Mouse (Mus musculus): Measurements from ENCODE around the gene Pglyrp2. TPM values are rescaled to one million over a fixed set of nuclear protein-coding genes. Genes with fewer than 3 reads are reported as not detected.

Gene Pglyrp2
- polyA plus RNA-seq, 1 experiment from 2014 or later: not detected

DNA sequence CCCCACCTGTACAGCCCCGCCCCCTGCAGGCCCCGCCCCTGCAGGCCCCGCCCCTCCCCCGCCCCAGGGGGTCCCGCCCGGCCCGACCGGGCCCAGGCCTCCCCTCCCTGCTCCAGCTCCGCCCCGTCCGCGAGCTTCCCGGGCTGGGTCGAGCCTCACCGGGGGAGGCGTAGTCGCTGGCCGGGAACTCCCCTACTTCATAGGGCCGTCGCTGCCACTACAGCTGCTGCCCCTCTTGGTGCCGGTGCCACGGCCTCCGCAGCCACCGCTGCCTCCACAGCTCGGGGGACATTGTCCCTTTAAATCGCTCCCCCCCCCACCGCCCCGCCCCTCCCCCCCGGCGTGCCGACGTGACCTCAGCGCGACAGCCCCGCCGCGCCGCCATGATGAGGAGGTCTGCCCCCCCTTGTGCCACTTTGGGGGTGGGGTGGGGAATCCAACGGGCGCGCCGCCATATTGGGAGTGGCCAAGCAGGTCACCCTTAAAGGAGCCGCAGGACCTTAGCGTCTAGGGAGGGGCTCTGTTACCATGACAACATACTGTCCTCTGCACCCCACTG is 34.8 kb downstream of the Pglyrp2 start, which contains the start of gene Wiz:
Gene Wiz (minus strand): TSS at position 339 of the 559 bp plus-strand sequence.
- H3K4me1 ChIP-seq (ENCODE audit: control insufficient read depth, insufficient read depth, low read length): peaks cover 13% of the 10 kb centered on the region
- WGBS: under 1% methylated on average over 34 of the region's 44 CpGs
- ATAC-seq (ENCODE audit: low FRiP score, low TSS enrichment): peak; percentile 90
- H3K9ac ChIP-seq (replicated peaks; ENCODE audit: low read length): peak within 1 kb of the TSS; percentile 90
- DNase-seq: peak; percentile 97
- H3K4me3 ChIP-seq (replicated peaks; ENCODE audit: low read depth, low read length): peak within 1 kb of the TSS; percentile 82
- peak within 1 kb of the TSS; percentile 85 for H3K27ac ChIP-seq (replicated peaks; ENCODE audit: low read depth, low read length)
- no peaks in the 10 kb centered on the region for H3K9me3 ChIP-seq (ENCODE audit: control insufficient read depth, low read length)
- H3K27me3 ChIP-seq (ENCODE audit: control insufficient read depth, insufficient read depth, low read length): peaks cover 22% of the 10 kb centered on the region
- peaks cover 22% of the 10 kb centered on the region for H3K36me3 ChIP-seq (ENCODE audit: control insufficient read depth, insufficient read depth, low read length)
- H3K4me2 ChIP-seq (ENCODE audit: low read length): peak within 1 kb of the TSS; percentile 92

DNA sequence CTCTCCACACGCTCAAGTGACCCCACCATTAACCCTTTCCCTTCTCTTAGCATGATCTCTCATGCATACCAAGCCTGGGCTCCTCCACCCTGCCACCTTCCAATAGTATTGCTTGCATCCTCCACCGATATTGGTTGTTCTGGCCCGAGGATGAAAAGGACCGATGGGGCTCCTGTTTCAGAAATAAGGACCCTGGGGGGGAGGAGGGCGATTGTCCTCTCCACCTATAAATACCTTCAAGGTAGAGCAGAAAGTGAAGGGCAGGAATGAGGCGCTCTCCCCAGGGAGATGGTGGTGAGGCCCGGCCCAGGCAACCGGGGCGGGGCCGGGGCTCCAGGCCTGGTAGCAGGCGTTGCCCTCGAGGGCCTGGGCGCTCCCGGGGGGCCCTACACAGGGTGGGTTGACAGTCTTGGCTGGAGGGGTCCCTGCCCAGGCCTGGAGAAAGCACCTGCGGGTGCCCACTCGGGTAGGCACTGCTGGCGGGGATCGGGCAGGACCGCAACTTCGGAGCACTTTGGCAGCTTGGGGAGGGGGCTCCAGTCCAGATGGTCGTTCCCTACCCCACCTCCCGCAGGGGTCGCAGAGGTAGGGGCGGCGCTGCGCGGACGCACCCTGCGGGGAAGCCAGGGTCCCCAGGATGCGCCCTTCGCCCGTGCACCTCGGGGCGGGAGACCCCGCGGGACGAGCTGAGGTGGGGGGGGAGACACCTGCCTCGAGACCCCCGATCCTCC is 35.4 kb downstream of the Pglyrp2 start:
- Histone ChIP-seq H3K9me3 (ENCODE audit: control insufficient read depth, low read length) (no peaks in the 10 kb centered on the region), H3K4me3 (replicated peaks; ENCODE audit: low read depth, low read length) (peak overlapping the region; percentile 82), H3K4me1 (ENCODE audit: control insufficient read depth, insufficient read depth, low read length) (peaks cover 13% of the 10 kb centered on the region), H3K27ac (replicated peaks; ENCODE audit: low read depth, low read length) (peak overlapping the region; percentile 85), H3K36me3 (ENCODE audit: control insufficient read depth, insufficient read depth, low read length) (peaks cover 29% of the 10 kb centered on the region), H3K27me3 (ENCODE audit: control insufficient read depth, insufficient read depth, low read length) (peaks cover 17% of the 10 kb centered on the region), H3K4me2 (ENCODE audit: low read length) (peak overlapping the region; percentile 92), H3K9ac (replicated peaks; ENCODE audit: low read length) (peak overlapping the region; percentile 90)
- whole genome bisulfite sequencing: under 1% methylated on average over 38 of the region's 39 CpGs
- DNase-seq (peak; percentile 65), ATAC-seq (ENCODE audit: low FRiP score, low TSS enrichment) (peak; percentile 55)

DNA sequence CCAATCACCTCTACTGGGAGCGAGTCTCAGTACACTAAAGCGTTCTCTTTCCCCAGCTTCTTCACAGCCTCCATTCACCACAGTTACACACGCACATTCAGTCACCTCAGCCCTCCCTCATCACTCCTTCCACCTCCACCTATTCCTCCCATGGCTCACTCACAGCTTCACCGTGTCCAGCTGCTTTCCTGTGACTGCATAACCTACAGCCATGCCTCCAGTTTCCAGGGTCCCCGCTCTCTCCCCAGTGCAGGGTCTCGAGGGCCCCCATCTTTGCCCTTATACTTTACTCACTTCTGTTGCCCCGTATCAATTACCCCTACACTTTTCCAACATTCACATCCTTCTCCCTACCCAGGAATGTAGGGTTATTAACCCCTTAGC is 36.0 kb downstream of the Pglyrp2 start:
- Histone ChIP-seq H3K36me3 (ENCODE audit: control insufficient read depth, insufficient read depth, low read length) (peaks cover 34% of the 10 kb centered on the region), H3K4me1 (ENCODE audit: control insufficient read depth, insufficient read depth, low read length) (peaks cover 13% of the 10 kb centered on the region), H3K4me2 (ENCODE audit: low read length) (peak overlapping the region; percentile 92), H3K9me3 (ENCODE audit: control insufficient read depth, low read length) (no peaks in the 10 kb centered on the region), H3K27me3 (ENCODE audit: control insufficient read depth, insufficient read depth, low read length) (peaks cover 14% of the 10 kb centered on the region), H3K4me3 (replicated peaks; ENCODE audit: low read depth, low read length) (peak overlapping the region; percentile 82), H3K9ac (replicated peaks; ENCODE audit: low read length) (peak overlapping the region; percentile 90), H3K27ac (replicated peaks; ENCODE audit: low read depth, low read length) (no peak overlapping the region)
- ATAC-seq (ENCODE audit: low FRiP score, low TSS enrichment) (no peak), DNase-seq (no peak)
- WGBS: 42% methylated on average over 7 of the region's 7 CpGs

DNA sequence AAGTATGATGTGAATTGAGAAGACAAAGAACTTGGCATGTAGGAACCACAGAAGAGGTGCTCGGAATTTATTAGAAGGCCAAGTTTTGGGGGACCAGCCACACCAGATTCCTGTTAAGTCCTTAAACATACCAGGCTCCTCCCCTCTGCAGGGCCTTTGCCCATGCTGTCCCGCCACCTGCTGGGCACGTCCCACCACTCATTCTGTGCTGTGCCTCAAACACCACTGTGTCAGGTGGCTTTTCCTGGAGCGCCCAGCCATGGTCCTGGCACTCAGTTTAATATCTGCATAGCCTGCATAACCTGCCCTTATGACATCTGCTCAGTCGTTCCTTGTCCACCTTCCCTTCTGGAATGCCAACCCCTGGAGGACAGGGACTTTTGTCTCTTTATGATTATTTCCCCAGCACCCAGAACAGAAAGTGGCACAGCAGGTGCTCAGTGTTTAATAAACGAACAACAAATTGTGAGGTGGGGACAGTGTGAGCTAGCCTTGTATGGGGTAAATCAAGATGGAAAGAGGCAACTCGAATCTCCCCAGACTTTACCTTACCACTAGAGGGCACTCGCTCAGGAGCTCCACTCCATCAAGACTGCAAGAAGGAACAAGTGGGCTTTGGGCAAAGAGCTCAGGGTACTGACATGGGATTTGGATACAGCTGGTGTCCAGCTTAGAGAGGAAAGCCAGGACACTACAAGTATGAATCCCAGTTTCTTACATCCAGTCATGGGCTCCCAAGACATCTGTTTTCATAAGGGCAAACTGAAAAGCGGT is 37.1 kb downstream of the Pglyrp2 start:
- WGBS: 77% methylated on average over 9 of the region's 9 CpGs
- Histone ChIP-seq H3K36me3 (ENCODE audit: control insufficient read depth, insufficient read depth, low read length) (peaks cover 39% of the 10 kb centered on the region), H3K4me1 (ENCODE audit: control insufficient read depth, insufficient read depth, low read length) (peaks cover 13% of the 10 kb centered on the region), H3K9ac (replicated peaks; ENCODE audit: low read length) (no peak overlapping the region), H3K4me2 (ENCODE audit: low read length) (no peak overlapping the region), H3K4me3 (replicated peaks; ENCODE audit: low read depth, low read length) (no peak overlapping the region), H3K27me3 (ENCODE audit: control insufficient read depth, insufficient read depth, low read length) (peaks cover 7% of the 10 kb centered on the region), H3K27ac (replicated peaks; ENCODE audit: low read depth, low read length) (no peak overlapping the region), H3K9me3 (ENCODE audit: control insufficient read depth, low read length) (no peaks in the 10 kb centered on the region)
- DNase-seq: peak; percentile 39
- ATAC-seq (ENCODE audit: low FRiP score, low TSS enrichment): no peak

DNA sequence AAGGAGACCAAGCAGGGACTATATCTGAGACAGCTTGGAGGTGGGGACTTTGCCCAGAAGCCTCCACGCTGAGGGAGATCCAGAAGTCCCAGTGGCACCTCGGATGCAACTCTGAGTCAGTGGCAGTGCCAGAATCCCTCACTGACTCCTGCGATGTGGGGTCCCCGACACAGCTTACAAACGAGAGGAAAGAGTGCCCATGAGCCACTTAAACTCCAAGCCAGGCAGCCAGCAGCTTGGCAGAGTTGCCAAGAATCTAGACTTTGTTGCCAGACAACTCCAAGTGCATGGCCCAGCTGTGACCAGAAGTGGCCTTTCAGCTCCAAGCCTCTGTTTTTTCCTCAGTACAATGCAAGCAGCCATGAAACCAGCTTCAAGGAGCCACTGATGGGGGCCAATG is 40.3 kb downstream of the Pglyrp2 start:
- whole genome bisulfite sequencing: 87% methylated on average over 5 of the region's 5 CpGs
- no peaks in the 10 kb centered on the region for H3K27me3 ChIP-seq (ENCODE audit: control insufficient read depth, insufficient read depth, low read length)
- H3K36me3 ChIP-seq (ENCODE audit: control insufficient read depth, insufficient read depth, low read length): peaks cover 49% of the 10 kb centered on the region
- no peaks in the 10 kb centered on the region for H3K9me3 ChIP-seq (ENCODE audit: control insufficient read depth, low read length)
- no peak overlapping the region for H3K9ac ChIP-seq (replicated peaks; ENCODE audit: low read length)
- H3K4me2 ChIP-seq (ENCODE audit: low read length): no peak overlapping the region
- no peak for ATAC-seq (ENCODE audit: low FRiP score, low TSS enrichment)
- no peak overlapping the region for H3K27ac ChIP-seq (replicated peaks; ENCODE audit: low read depth, low read length)
- H3K4me3 ChIP-seq (replicated peaks; ENCODE audit: low read depth, low read length): no peak overlapping the region
- peaks cover 13% of the 10 kb centered on the region for H3K4me1 ChIP-seq (ENCODE audit: control insufficient read depth, insufficient read depth, low read length)
- DNase-seq: no peak

DNA sequence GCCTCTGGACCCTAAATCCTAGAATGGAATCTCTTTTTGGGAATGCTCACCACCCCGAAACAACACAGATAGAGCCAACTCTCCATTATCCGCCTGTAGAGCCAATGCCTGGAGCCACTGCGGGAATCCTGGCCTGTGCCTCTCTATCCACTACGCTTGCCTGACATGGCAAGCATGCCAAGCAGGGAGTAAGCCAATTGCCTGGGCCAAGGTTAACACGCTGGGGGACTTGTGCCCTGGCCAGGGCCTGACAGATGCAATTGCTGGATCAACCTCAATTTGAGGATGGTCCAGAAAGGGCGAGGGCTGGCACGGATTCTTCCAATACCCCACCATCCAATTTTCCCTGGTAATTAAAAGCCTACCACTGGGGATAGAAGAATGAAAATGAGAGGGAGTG is 41.4 kb downstream of the Pglyrp2 start:
- ATAC-seq (ENCODE audit: low FRiP score, low TSS enrichment): no peak
- peak; percentile 20 for DNase-seq
- Histone ChIP-seq H3K4me1 (ENCODE audit: control insufficient read depth, insufficient read depth, low read length) (peaks cover 6% of the 10 kb centered on the region), H3K36me3 (ENCODE audit: control insufficient read depth, insufficient read depth, low read length) (peaks cover 58% of the 10 kb centered on the region), H3K4me3 (replicated peaks; ENCODE audit: low read depth, low read length) (no peak overlapping the region), H3K27me3 (ENCODE audit: control insufficient read depth, insufficient read depth, low read length) (no peaks in the 10 kb centered on the region), H3K4me2 (ENCODE audit: low read length) (no peak overlapping the region), H3K27ac (replicated peaks; ENCODE audit: low read depth, low read length) (no peak overlapping the region), H3K9me3 (ENCODE audit: control insufficient read depth, low read length) (no peaks in the 10 kb centered on the region), H3K9ac (replicated peaks; ENCODE audit: low read length) (no peak overlapping the region)
- 87% methylated on average over 7 of the region's 7 CpGs for WGBS

DNA sequence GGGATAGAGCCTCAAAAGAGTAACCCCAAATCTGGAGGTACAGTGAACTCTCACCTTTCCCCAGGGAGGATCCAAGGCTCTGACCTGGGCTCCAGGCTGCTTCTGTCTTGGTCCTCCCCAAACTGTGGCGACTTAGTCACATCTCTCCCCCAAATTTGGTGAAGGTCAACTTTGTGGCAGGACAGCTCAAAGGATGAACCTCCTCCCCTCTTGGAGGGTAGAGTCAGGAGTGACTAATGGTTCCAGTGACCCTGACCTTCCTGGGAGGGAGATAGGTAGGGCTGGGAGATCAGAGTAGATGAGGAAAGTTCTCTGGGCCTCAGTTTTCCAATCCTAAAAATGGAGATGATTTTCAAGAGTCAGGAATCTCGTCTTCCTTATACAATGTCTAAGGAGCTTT is 45.2 kb downstream of the Pglyrp2 start:
- peaks cover 44% of the 10 kb centered on the region for H3K36me3 ChIP-seq (ENCODE audit: control insufficient read depth, insufficient read depth, low read length)
- WGBS: 72% methylated on average over 2 of the region's 2 CpGs
- H3K4me1 ChIP-seq (ENCODE audit: control insufficient read depth, insufficient read depth, low read length): no peaks in the 10 kb centered on the region
- H3K9ac ChIP-seq (replicated peaks; ENCODE audit: low read length): no peak overlapping the region
- DNase-seq: no peak
- ATAC-seq (ENCODE audit: low FRiP score, low TSS enrichment): no peak
- no peak overlapping the region for H3K4me3 ChIP-seq (replicated peaks; ENCODE audit: low read depth, low read length)
- H3K4me2 ChIP-seq (ENCODE audit: low read length): no peak overlapping the region
- H3K27ac ChIP-seq (replicated peaks; ENCODE audit: low read depth, low read length): no peak overlapping the region
- H3K27me3 ChIP-seq (ENCODE audit: control insufficient read depth, insufficient read depth, low read length): no peaks in the 10 kb centered on the region
- no peaks in the 10 kb centered on the region for H3K9me3 ChIP-seq (ENCODE audit: control insufficient read depth, low read length)

DNA sequence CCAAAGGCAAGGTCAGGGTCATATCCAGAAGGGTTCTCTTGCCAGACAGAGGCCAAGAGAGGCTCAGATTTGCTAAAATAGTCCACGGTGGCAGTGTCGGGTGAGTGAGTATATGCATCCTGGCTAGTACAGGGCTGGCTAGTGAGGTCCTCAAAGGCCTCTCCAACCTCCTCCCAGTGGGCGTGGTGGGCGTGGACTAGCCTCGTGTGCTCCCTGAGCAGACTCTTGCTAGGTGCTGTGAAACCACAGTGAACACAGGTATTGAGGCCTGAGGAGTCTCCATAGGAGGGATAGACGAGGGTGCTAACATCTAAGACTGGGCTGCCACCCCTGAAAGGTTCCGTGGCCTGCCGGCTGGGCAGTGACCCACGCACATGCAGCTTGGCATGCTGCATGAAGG is 46.8 kb downstream of the Pglyrp2 start:
- DNase-seq (no peak), ATAC-seq (ENCODE audit: low FRiP score, low TSS enrichment) (no peak)
- Histone ChIP-seq H3K9ac (replicated peaks; ENCODE audit: low read length) (no peak overlapping the region), H3K4me1 (ENCODE audit: control insufficient read depth, insufficient read depth, low read length) (no peaks in the 10 kb centered on the region), H3K9me3 (ENCODE audit: control insufficient read depth, low read length) (no peaks in the 10 kb centered on the region), H3K4me3 (replicated peaks; ENCODE audit: low read depth, low read length) (no peak overlapping the region), H3K27me3 (ENCODE audit: control insufficient read depth, insufficient read depth, low read length) (no peaks in the 10 kb centered on the region), H3K27ac (replicated peaks; ENCODE audit: low read depth, low read length) (no peak overlapping the region), H3K4me2 (ENCODE audit: low read length) (no peak overlapping the region), H3K36me3 (ENCODE audit: control insufficient read depth, insufficient read depth, low read length) (peaks cover 32% of the 10 kb centered on the region)
- 85% methylated on average over 9 of the region's 9 CpGs for WGBS

Data from midbrain, embryonic 14.5 days (tissue).